Mouse (Mus musculus) G1E (cell line): ENCODE measurements around the gene Hist1h2ac. TPM values are rescaled to one million over a fixed set of nuclear protein-coding genes. Genes with fewer than 3 reads are reported as not detected.

Source experiments
- ATAC-seq: 2 replicates; pipeline ENCODE4 v1.8.0; 2016; ENCODE audit warnings: mild to moderate bottlenecking; ENCODE audit not compliant: insufficient number of reproducible peaks, poor library complexity, low FRiP score, severe bottlenecking; ENCODE audit errors: extremely low read depth
- DNase-seq: peaks from one replicate; pipeline ENCODE4 v3.0.0; 2012; ENCODE audit warnings: low spot score
- H3K27me3 ChIP-seq: 2 replicates; pipeline ENCODE4 v1.6.1; 2012; ENCODE audit warnings: mild to moderate bottlenecking, low read length, inconsistent platforms; ENCODE audit not compliant: insufficient read depth
- H3K36me3 ChIP-seq: replicated peaks from 2 replicates; pipeline ENCODE3; 2012; ENCODE audit warnings: mild to moderate bottlenecking, inconsistent platforms
- H3K4me1 ChIP-seq: 2 replicates; pipeline ENCODE4 v1.6.1; 2012; ENCODE audit warnings: low read depth, low read length, inconsistent platforms, mixed read lengths; ENCODE audit not compliant: insufficient read depth
- H3K4me3 ChIP-seq: 2 replicates; pipeline ENCODE4 v1.5.1; 2012; ENCODE audit warnings: low read depth, mild to moderate bottlenecking, inconsistent platforms, low read length, moderate library complexity, mixed read lengths
- H3K9me3 ChIP-seq: replicated peaks from 2 replicates; pipeline ENCODE4 v1.6.1; 2012; ENCODE audit warnings: inconsistent platforms
- CTCF ChIP-seq: IDR thresholded peaks from 2 replicates; pipeline ENCODE4 v1.5.1; 2012; ENCODE audit warnings: low read depth, low read length, inconsistent platforms, mixed read lengths
- GATA1 ChIP-seq: IDR thresholded peaks from 2 replicates; pipeline ENCODE4 v1.6.1; 2012; ENCODE audit warnings: borderline replicate concordance, low read length, inconsistent platforms, mixed read lengths
- GATA2 ChIP-seq: IDR thresholded peaks from 2 replicates; pipeline ENCODE4 v1.6.1; 2012; ENCODE audit warnings: low read depth, low read length, inconsistent platforms, borderline replicate concordance
- POLR2AphosphoS5 ChIP-seq: IDR thresholded peaks from 2 replicates; pipeline ENCODE4 v1.6.1; 2012; ENCODE audit warnings: low read depth, low read length, inconsistent platforms; ENCODE audit not compliant: insufficient replicate concordance
- TAL1 ChIP-seq: conservative IDR thresholded peaks from 2 replicates; pipeline ENCODE4 v1.6.1; 2012; ENCODE audit warnings: low read depth, low read length, inconsistent platforms, mixed read lengths
- polyA plus RNA-seq: library from polyadenylated mRNA; stranded (reverse); fragments of >175 nt; gene quantifications from 2 replicates; pipeline ENCODE4 v1.2.3, GENCODE M21; 2012
- total RNA-seq, 2 experiments: library from RNA; stranded (forward) in 1 of 2; stranded (reverse) in 1 of 2; fragments of 200-1000 nt in 1 of 2; fragments of >200 nt in 1 of 2; fragmentation: Nextera tagmentation in 1 of 2; gene quantifications; 2 replicates each; pipeline ENCODE4 v1.2.3; 2014 to 2017

The Hist1h2ac gene
- total and polyA plus RNA-seq, 3 experiments, result 1.1 to 54.4 (median 6.4) TPM

- DNase-seq (no peak), ATAC-seq (peak; percentile 18; the same call in 1 of the 2 replicates)
- H3K4me1 ChIP-seq, result peaks cover 32% of the 10 kb centered on the region
- no peak for TF ChIP-seq GATA2
- no peak for TF ChIP-seq POLR2AphosphoS5
- no peak for TF ChIP-seq GATA1
- TF ChIP-seq TAL1, result no peak
- TF ChIP-seq CTCF, result peak; percentile 51
- H3K9me3 ChIP-seq, result no peaks in the 10 kb centered on the region
- peaks cover 12% of the 10 kb centered on the region for H3K27me3 ChIP-seq
- no peak overlapping the region; the same call in 1 of the 2 replicates for H3K4me3 ChIP-seq
- no peaks in the 10 kb centered on the region for H3K36me3 ChIP-seq
Measured at GRCm38 (mm10) chr13:23700786-23701520, 17.2 kb upstream of the Hist1h2ac start.

GRCm38 (mm10) chr13:23699767-23700166 is 16.0 kb upstream of the Hist1h2ac start:
- no peaks in the 10 kb centered on the region for H3K9me3 ChIP-seq
- TF ChIP-seq GATA2, result no peak
- TF ChIP-seq TAL1, result no peak
- no peak for TF ChIP-seq POLR2AphosphoS5
- no peak for TF ChIP-seq CTCF
- no peak for TF ChIP-seq GATA1
- no peaks in the 10 kb centered on the region for H3K36me3 ChIP-seq
- DNase-seq (no peak), ATAC-seq (no peak)
- H3K4me1 ChIP-seq, result peaks cover 31% of the 10 kb centered on the region
- no peak overlapping the region for H3K4me3 ChIP-seq
- peaks cover 8% of the 10 kb centered on the region for H3K27me3 ChIP-seq

GRCm38 (mm10) chr13:23698996-23699395 is 15.2 kb upstream of the Hist1h2ac start:
- H3K4me3 ChIP-seq, result no peak overlapping the region; the same call in 1 of the 2 replicates
- no peaks in the 10 kb centered on the region for H3K36me3 ChIP-seq
- TF ChIP-seq CTCF (no peak), GATA1 (no peak), GATA2 (no peak), TAL1 (no peak), POLR2AphosphoS5 (no peak)
- peaks cover 4% of the 10 kb centered on the region; the same call in 1 of the 2 replicates for H3K27me3 ChIP-seq
- no peaks in the 10 kb centered on the region for H3K9me3 ChIP-seq
- H3K4me1 ChIP-seq, result peaks cover 31% of the 10 kb centered on the region
- no peak for ATAC-seq
- no peak for DNase-seq

GRCm38 (mm10) chr13:23698300-23698693 is 14.5 kb upstream of the Hist1h2ac start, which contains the start of gene Hist1h4c:
Gene Hist1h4c, minus strand, starts transcription at chr13:23698454.
- no peaks in the 10 kb centered on the region for H3K9me3 ChIP-seq
- DNase-seq (peak; percentile 74), ATAC-seq (peak; percentile 81)
- H3K27me3 ChIP-seq, result no peaks in the 10 kb centered on the region
- H3K4me3 ChIP-seq, result peak within 1 kb of the TSS; percentile 66
- TF ChIP-seq POLR2AphosphoS5 (peak; percentile 99), CTCF (no peak)
- H3K4me1 ChIP-seq, result peaks cover 31% of the 10 kb centered on the region
- H3K36me3 ChIP-seq, result no peaks in the 10 kb centered on the region

- TF ChIP-seq TAL1, result no peak
- TF ChIP-seq CTCF, result peak; percentile 49; the same call in 1 of the 2 replicates
- peak; percentile 36; the same call in 1 of the 2 replicates for TF ChIP-seq POLR2AphosphoS5
- TF ChIP-seq GATA1, result no peak
- TF ChIP-seq GATA2, result no peak
- ATAC-seq (peak; percentile 51), DNase-seq (no peak)
- H3K36me3 ChIP-seq, result no peaks in the 10 kb centered on the region
- H3K9me3 ChIP-seq, result no peaks in the 10 kb centered on the region
- no peaks in the 10 kb centered on the region for H3K27me3 ChIP-seq
- H3K4me1 ChIP-seq, result peaks cover 31% of the 10 kb centered on the region
- peak overlapping the region; percentile 66 for H3K4me3 ChIP-seq
Measured at GRCm38 (mm10) chr13:23697491-23698299, 13.9 kb upstream of the Hist1h2ac start.

- no peak for DNase-seq
- Histone ChIP-seq H3K4me3 (no peak overlapping the region; the same call in 1 of the 2 replicates), H3K27me3 (no peaks in the 10 kb centered on the region), H3K9me3 (no peaks in the 10 kb centered on the region), H3K36me3 (no peaks in the 10 kb centered on the region), H3K4me1 (peaks cover 26% of the 10 kb centered on the region)
- TF ChIP-seq GATA2 (no peak), POLR2AphosphoS5 (no peak), CTCF (no peak), TAL1 (no peak), GATA1 (no peak)
- ATAC-seq, result no peak
Measured at GRCm38 (mm10) chr13:23696061-23696474, 12.3 kb upstream of the Hist1h2ac start.
